Mouse (Mus musculus): Measurements from ENCODE around the gene Slc8a1. TPM values are rescaled to one million over a fixed set of nuclear protein-coding genes. Genes with fewer than 3 reads are reported as not detected.

The Slc8a1 gene
- polyA plus RNA-seq, 1 experiment from 2014 or later = 144 TPM

DNA sequence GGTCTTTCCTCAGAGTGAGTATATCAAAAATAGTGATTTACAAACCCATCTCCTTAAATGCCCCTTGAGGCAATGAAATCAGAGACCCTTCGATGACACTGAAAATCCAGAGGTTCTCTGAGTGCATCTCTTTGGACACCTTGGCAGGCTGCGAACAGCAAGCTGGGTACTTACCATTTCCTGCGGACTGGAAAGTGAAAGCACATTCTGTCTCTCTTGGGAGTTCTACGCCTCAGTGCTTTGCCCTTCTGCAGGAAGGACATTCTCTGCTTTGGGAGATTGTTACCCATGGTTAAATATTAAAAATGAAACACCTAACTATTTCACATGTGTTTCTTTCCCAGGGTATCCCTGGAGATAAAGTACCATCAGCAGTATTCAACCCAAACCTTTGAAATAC lies 354.7 kb downstream of the Slc8a1 start:
- Histone ChIP-seq H3K27me3 (ENCODE audit: control insufficient read depth, insufficient read depth, low read length) (no peaks in the 10 kb centered on the region), H3K4me2 (ENCODE audit: low read length) (no peak overlapping the region), H3K4me1 (ENCODE audit: control insufficient read depth in 2 of 2, insufficient read depth in 2 of 2, low read length in 2 of 2) (peaks cover 2 to 4% of the 10 kb centered on the region in 2 experiments; a peak in 1 of 4 replicates), H3K4me3 (ENCODE audit: control insufficient read depth in 1 of 2, insufficient read depth in 1 of 2, low read depth in 1 of 2, low read length in 2 of 2) (no peak overlapping the region), H3K36me3 (ENCODE audit: control insufficient read depth, insufficient read depth, low read length) (peaks cover 64% of the 10 kb centered on the region), H3K9me3 (ENCODE audit: control insufficient read depth, low read length) (no peaks in the 10 kb centered on the region), H3K27ac (replicated peaks in 1 of 2; ENCODE audit: control insufficient read depth in 1 of 2, insufficient read depth in 1 of 2, low read depth in 2 of 2, low read length in 2 of 2) (no peak overlapping the region), H3K9ac (ENCODE audit: low read length) (no peak overlapping the region)
- ATAC-seq (ENCODE audit: insufficient number of reproducible peaks, insufficient read depth, low FRiP score, low read depth) = no peak
- WGBS = 90% methylated on average over 4 of the region's 4 CpGs

DNA sequence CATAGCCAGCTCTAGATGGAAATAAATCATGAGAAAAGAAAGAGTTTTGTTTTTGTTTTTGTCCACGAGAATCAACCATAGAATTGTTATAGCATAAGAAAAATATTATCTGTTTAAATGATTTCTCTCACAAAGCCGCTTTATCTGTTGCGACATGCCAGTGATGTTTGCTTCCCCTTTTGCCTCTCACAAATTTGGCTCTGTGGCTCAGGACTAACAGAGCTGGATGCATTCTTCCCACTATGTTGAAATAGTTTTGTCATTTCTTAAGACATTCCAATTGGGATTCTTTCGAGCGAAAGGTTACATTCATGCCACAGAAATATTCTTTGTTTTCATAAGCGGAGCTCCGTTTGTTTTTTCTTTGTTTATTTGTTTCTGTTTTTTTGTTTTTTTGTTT lies 359.7 kb downstream of the Slc8a1 start:
- ATAC-seq (ENCODE audit: insufficient number of reproducible peaks, insufficient read depth, low FRiP score, low read depth) = no peak
- no peak overlapping the region for H3K4me3 ChIP-seq (ENCODE audit: control insufficient read depth in 1 of 2, insufficient read depth in 1 of 2, low read depth in 1 of 2, low read length in 2 of 2)
- H3K4me1 ChIP-seq (ENCODE audit: control insufficient read depth in 2 of 2, insufficient read depth in 2 of 2, low read length in 2 of 2) = peaks cover 0 to 4% of the 10 kb centered on the region in 2 experiments; a peak in 1 of 4 replicates
- no peak overlapping the region for H3K4me2 ChIP-seq (ENCODE audit: low read length)
- H3K27me3 ChIP-seq (ENCODE audit: control insufficient read depth, insufficient read depth, low read length) = no peaks in the 10 kb centered on the region
- H3K9ac ChIP-seq (ENCODE audit: low read length) = no peak overlapping the region
- H3K9me3 ChIP-seq (ENCODE audit: control insufficient read depth, low read length) = no peaks in the 10 kb centered on the region
- H3K36me3 ChIP-seq (ENCODE audit: control insufficient read depth, insufficient read depth, low read length) = peaks cover 17% of the 10 kb centered on the region
- H3K27ac ChIP-seq (replicated peaks in 1 of 2; ENCODE audit: control insufficient read depth in 1 of 2, insufficient read depth in 1 of 2, low read depth in 2 of 2, low read length in 2 of 2) = no peak overlapping the region
- WGBS = 81% methylated on average over 7 of the region's 7 CpGs

DNA sequence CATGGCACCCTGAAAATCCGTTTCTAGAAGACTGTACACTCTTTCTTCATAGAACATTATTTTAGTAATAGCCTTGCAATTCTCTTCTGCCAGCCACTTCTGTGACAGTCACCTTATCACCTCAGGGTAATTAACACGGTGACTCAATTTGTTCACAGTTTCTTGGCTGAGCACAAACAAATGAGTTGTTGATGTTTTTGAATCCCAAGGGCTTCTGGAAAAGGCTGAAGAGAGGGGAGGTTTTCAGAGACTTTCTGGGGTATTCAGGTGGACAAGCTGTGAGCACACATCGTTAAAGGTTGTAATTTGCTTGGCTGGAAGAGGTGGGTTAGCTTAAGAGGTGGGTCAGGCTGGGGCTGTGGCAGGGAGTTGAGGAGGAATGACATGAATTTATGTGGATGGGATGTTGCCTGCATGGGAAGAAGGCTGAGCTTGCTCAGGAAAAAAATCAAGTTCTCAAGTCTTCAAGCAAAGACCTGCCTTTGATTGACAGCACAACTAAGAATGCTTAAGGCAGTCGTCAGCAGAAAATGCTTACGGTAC lies 360.3 kb downstream of the Slc8a1 start:
- Histone ChIP-seq H3K9me3 (ENCODE audit: control insufficient read depth, low read length) (no peaks in the 10 kb centered on the region), H3K27me3 (ENCODE audit: control insufficient read depth, insufficient read depth, low read length) (no peaks in the 10 kb centered on the region), H3K36me3 (ENCODE audit: control insufficient read depth, insufficient read depth, low read length) (peaks cover 10% of the 10 kb centered on the region), H3K27ac (replicated peaks in 1 of 2; ENCODE audit: control insufficient read depth in 1 of 2, insufficient read depth in 1 of 2, low read depth in 2 of 2, low read length in 2 of 2) (no peak overlapping the region), H3K4me2 (ENCODE audit: low read length) (no peak overlapping the region), H3K9ac (ENCODE audit: low read length) (no peak overlapping the region), H3K4me3 (ENCODE audit: control insufficient read depth in 1 of 2, insufficient read depth in 1 of 2, low read depth in 1 of 2, low read length in 2 of 2) (no peak overlapping the region), H3K4me1 (ENCODE audit: control insufficient read depth in 2 of 2, insufficient read depth in 2 of 2, low read length in 2 of 2) (peaks cover 0 to 4% of the 10 kb centered on the region in 2 experiments; a peak in 1 of 4 replicates)
- no peak for ATAC-seq (ENCODE audit: insufficient number of reproducible peaks, insufficient read depth, low FRiP score, low read depth)
- WGBS = 49% methylated on average over 5 of the region's 5 CpGs

DNA sequence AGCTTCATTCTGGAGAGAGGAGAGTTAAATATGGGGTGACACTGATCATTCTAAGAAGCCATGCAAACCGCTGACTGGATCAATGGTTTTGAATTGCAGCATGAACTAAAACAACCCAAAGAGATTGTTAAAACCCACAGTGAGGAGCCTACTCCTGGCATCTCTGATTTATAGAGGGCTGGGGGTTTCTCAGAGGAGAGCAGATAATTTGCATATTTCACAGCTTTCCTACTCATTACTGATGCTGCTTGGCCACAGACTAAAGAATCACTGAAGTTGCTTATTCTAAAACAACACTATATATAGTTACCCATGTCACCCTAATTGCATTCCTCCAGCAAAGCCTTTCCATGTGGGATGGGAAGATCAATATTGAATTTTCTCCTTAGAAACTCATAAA lies 361.0 kb downstream of the Slc8a1 start:
- Histone ChIP-seq H3K27ac (replicated peaks in 1 of 2; ENCODE audit: control insufficient read depth in 1 of 2, insufficient read depth in 1 of 2, low read depth in 2 of 2, low read length in 2 of 2) (no peak overlapping the region), H3K36me3 (ENCODE audit: control insufficient read depth, insufficient read depth, low read length) (peaks cover 8% of the 10 kb centered on the region; the same call in 1 of the 2 replicates), H3K4me1 (ENCODE audit: control insufficient read depth in 2 of 2, insufficient read depth in 2 of 2, low read length in 2 of 2) (peaks cover 0 to 7% of the 10 kb centered on the region in 2 experiments; a peak in 1 of 4 replicates), H3K4me3 (ENCODE audit: control insufficient read depth in 1 of 2, insufficient read depth in 1 of 2, low read depth in 1 of 2, low read length in 2 of 2) (no peak overlapping the region), H3K9me3 (ENCODE audit: control insufficient read depth, low read length) (no peaks in the 10 kb centered on the region), H3K9ac (ENCODE audit: low read length) (no peak overlapping the region), H3K27me3 (ENCODE audit: control insufficient read depth, insufficient read depth, low read length) (no peaks in the 10 kb centered on the region), H3K4me2 (ENCODE audit: low read length) (no peak overlapping the region)
- WGBS = 71% methylated on average over 1 of the region's 1 CpGs
- ATAC-seq (ENCODE audit: insufficient number of reproducible peaks, insufficient read depth, low FRiP score, low read depth) = no peak

DNA sequence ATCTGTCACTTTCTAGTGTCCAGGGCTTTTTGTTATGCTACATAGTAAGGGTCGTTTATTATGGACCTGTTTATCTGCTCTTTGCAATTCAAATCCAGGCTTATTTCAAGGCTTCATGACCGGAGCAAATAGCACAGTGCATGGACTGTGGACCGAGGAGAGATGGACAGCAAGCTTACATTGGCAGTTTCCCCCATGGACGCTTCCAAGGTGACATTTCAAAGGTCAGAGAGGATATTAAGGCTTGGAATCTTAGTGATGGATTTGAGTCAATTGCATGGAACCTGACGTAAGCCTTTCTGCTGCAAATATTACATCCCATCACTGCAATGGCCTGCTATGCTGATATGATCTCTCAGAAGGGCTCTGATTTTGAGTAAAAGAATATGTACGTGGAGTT lies 362.3 kb downstream of the Slc8a1 start:
- H3K36me3 ChIP-seq (ENCODE audit: control insufficient read depth, insufficient read depth, low read length) = peaks cover 8% of the 10 kb centered on the region; the same call in 1 of the 2 replicates

DNA sequence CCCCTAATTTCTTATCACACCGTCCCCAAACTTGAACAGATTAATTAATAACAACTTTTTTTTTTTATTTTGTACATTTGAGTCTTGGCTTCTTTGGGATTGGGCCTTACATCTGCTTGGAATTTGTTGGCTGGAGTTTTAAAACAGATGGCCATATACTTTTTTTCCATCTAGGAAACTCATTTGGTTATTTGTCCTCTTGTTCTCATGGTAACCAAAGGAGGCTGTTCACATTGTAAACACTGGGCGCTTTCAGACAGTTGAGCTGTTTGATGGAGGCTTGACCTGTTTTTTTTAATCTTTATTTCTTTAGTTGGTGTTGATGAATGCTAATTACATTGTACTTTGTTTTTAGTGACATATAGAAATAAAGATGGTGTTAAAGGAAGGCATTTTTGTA lies 369.1 kb downstream of the Slc8a1 start:
- Histone ChIP-seq H3K27ac (replicated peaks in 1 of 2; ENCODE audit: control insufficient read depth in 1 of 2, insufficient read depth in 1 of 2, low read depth in 2 of 2, low read length in 2 of 2) (no peak overlapping the region), H3K4me2 (ENCODE audit: low read length) (no peak overlapping the region), H3K36me3 (ENCODE audit: control insufficient read depth, insufficient read depth, low read length) (no peaks in the 10 kb centered on the region), H3K4me3 (ENCODE audit: control insufficient read depth in 1 of 2, insufficient read depth in 1 of 2, low read depth in 1 of 2, low read length in 2 of 2) (no peak overlapping the region), H3K9me3 (ENCODE audit: control insufficient read depth, low read length) (no peaks in the 10 kb centered on the region), H3K9ac (ENCODE audit: low read length) (no peak overlapping the region), H3K4me1 (ENCODE audit: control insufficient read depth in 2 of 2, insufficient read depth in 2 of 2, low read length in 2 of 2) (peaks cover 0 to 5% of the 10 kb centered on the region in 2 experiments; a peak in 1 of 4 replicates), H3K27me3 (ENCODE audit: control insufficient read depth, insufficient read depth, low read length) (no peaks in the 10 kb centered on the region)
- WGBS = 87% methylated on average over 2 of the region's 2 CpGs
- no peak for ATAC-seq (ENCODE audit: insufficient number of reproducible peaks, insufficient read depth, low FRiP score, low read depth)

More for the DNA sequence above, 362.3 kb downstream of the Slc8a1 start:
- no peak for ATAC-seq (ENCODE audit: insufficient number of reproducible peaks, insufficient read depth, low FRiP score, low read depth)
- no peak overlapping the region for H3K9ac ChIP-seq (ENCODE audit: low read length)
- 75% methylated on average over 6 of the region's 6 CpGs for WGBS
- H3K27me3 ChIP-seq (ENCODE audit: control insufficient read depth, insufficient read depth, low read length) = no peaks in the 10 kb centered on the region
- H3K27ac ChIP-seq (replicated peaks in 1 of 2; ENCODE audit: control insufficient read depth in 1 of 2, insufficient read depth in 1 of 2, low read depth in 2 of 2, low read length in 2 of 2) = no peak overlapping the region
- H3K4me3 ChIP-seq (ENCODE audit: control insufficient read depth in 1 of 2, insufficient read depth in 1 of 2, low read depth in 1 of 2, low read length in 2 of 2) = no peak overlapping the region
- no peaks in the 10 kb centered on the region for H3K9me3 ChIP-seq (ENCODE audit: control insufficient read depth, low read length)
- H3K4me1 ChIP-seq (ENCODE audit: control insufficient read depth in 2 of 2, insufficient read depth in 2 of 2, low read length in 2 of 2) = peaks cover 0 to 9% of the 10 kb centered on the region in 2 experiments; a peak in 1 of 4 replicates
- no peak overlapping the region for H3K4me2 ChIP-seq (ENCODE audit: low read length)

DNA sequence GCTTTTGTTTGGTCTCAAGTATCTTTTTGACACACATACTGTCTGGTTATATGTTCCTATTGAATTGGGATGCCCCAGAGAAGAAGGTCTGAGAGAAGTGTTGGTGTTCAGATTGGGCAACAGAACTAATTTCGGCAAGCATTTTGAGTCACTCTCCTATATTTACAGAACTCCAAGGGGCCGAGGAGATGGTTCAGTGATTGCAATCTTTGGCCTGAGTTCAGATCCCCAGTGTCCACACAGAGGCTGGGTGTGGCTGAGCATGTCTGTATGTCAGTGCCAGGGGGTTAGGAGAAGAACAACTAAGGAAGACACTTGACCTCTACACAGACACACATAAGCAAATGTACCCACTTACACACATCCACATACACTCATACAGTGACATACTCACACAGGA lies 369.7 kb downstream of the Slc8a1 start:
- H3K9me3 ChIP-seq (ENCODE audit: control insufficient read depth, low read length) = no peaks in the 10 kb centered on the region
- ATAC-seq (ENCODE audit: insufficient number of reproducible peaks, insufficient read depth, low FRiP score, low read depth) = no peak
- no peaks in the 10 kb centered on the region for H3K36me3 ChIP-seq (ENCODE audit: control insufficient read depth, insufficient read depth, low read length)
- H3K4me3 ChIP-seq (ENCODE audit: control insufficient read depth in 1 of 2, insufficient read depth in 1 of 2, low read depth in 1 of 2, low read length in 2 of 2) = no peak overlapping the region
- H3K9ac ChIP-seq (ENCODE audit: low read length) = no peak overlapping the region
- WGBS = 67% methylated on average over 2 of the region's 2 CpGs
- H3K4me1 ChIP-seq (ENCODE audit: control insufficient read depth in 2 of 2, insufficient read depth in 2 of 2, low read length in 2 of 2) = 0 out of 4 replicates have a peak, but pooled peaks cover 0 to 5% of the 10 kb centered on the region in 2 experiments
- no peak overlapping the region for H3K27ac ChIP-seq (replicated peaks in 1 of 2; ENCODE audit: control insufficient read depth in 1 of 2, insufficient read depth in 1 of 2, low read depth in 2 of 2, low read length in 2 of 2)
- no peak overlapping the region for H3K4me2 ChIP-seq (ENCODE audit: low read length)
- no peaks in the 10 kb centered on the region for H3K27me3 ChIP-seq (ENCODE audit: control insufficient read depth, insufficient read depth, low read length)

DNA sequence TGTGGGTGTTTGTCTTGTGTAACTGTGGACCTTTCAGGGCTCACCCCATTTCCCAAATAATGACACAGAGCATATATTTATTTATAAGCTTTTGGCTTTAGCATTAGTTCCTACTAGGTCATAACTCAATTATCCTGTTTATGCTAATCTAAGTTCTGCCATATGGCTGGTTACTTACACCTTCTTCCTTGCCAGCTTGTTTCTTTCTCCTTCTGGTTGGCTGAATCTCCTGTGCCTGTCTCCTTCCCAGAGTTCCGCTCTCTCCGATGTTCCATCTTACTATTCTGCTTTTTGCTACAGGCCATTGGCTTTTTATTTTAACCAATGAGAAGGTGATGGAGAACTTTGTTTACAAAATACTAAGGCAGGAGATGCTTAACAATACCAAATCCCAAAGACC lies 374.8 kb downstream of the Slc8a1 start:
- no peaks in the 10 kb centered on the region for H3K4me1 ChIP-seq (ENCODE audit: control insufficient read depth in 2 of 2, insufficient read depth in 2 of 2, low read length in 2 of 2)
- ATAC-seq (ENCODE audit: insufficient number of reproducible peaks, insufficient read depth, low FRiP score, low read depth) = no peak
- H3K4me3 ChIP-seq (ENCODE audit: control insufficient read depth in 1 of 2, insufficient read depth in 1 of 2, low read depth in 1 of 2, low read length in 2 of 2) = no peak overlapping the region
- H3K27ac ChIP-seq (replicated peaks in 1 of 2; ENCODE audit: control insufficient read depth in 1 of 2, insufficient read depth in 1 of 2, low read depth in 2 of 2, low read length in 2 of 2) = no peak overlapping the region
- H3K27me3 ChIP-seq (ENCODE audit: control insufficient read depth, insufficient read depth, low read length) = no peaks in the 10 kb centered on the region
- H3K9ac ChIP-seq (ENCODE audit: low read length) = no peak overlapping the region
- 100% methylated on average over 2 of the region's 2 CpGs for WGBS
- no peaks in the 10 kb centered on the region for H3K36me3 ChIP-seq (ENCODE audit: control insufficient read depth, insufficient read depth, low read length)
- H3K4me2 ChIP-seq (ENCODE audit: low read length) = no peak overlapping the region
- H3K9me3 ChIP-seq (ENCODE audit: control insufficient read depth, low read length) = no peaks in the 10 kb centered on the region

All from heart, embryonic 14.5 days (tissue).